Mouse (Mus musculus): Measurements from ENCODE around the gene Pik3r5. TPM values are rescaled to one million over a fixed set of nuclear protein-coding genes. Genes with fewer than 3 reads are reported as not detected.

Pik3r5 gene
- polyA plus RNA-seq, 1 experiment from 2014 or later = 0.81 TPM

GRCm38 (mm10) chr11:68480660-68481059 lies 48.7 kb downstream of the Pik3r5 start:
- Histone ChIP-seq H3K4me3 (no peak overlapping the region), H3K4me2 (replicated peaks) (no peak overlapping the region), H3K27me3 (no peaks in the 10 kb centered on the region), H3K9ac (no peak overlapping the region), H3K4me1 (no peaks in the 10 kb centered on the region; the same call in 1 of the 2 replicates), H3K27ac (no peak overlapping the region), H3K36me3 (no peaks in the 10 kb centered on the region), H3K9me3 (replicated peaks) (no peaks in the 10 kb centered on the region)
- no peak for ATAC-seq (ENCODE audit: low FRiP score)
- 93% methylated on average over 4 of the region's 4 CpGs for WGBS

DNA sequence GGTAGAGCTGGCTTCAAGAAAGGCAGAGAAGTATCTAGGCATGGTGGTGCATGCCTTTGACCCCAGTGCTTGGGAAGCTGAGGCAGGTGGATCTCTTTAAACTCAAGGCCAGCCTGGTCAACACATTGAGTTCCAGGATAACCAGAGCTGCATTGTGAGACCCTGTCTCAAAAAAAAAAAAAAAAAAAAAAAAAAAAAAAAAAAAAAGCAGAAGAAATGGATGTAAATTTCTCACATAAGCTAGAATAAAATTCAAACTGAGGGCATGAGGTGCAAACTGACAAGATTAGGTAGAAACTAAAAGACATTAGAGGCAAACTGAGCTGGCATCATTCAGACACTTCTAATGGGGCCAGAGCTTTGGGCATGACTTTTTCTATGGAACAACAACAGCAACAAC lies 50.1 kb downstream of the Pik3r5 start:
- Histone ChIP-seq H3K27ac (no peak overlapping the region), H3K4me2 (replicated peaks) (no peak overlapping the region), H3K4me3 (no peak overlapping the region), H3K9ac (no peak overlapping the region), H3K36me3 (no peaks in the 10 kb centered on the region), H3K9me3 (replicated peaks) (no peaks in the 10 kb centered on the region), H3K4me1 (no peaks in the 10 kb centered on the region; the same call in 1 of the 2 replicates), H3K27me3 (no peaks in the 10 kb centered on the region)
- no peak for ATAC-seq (ENCODE audit: low FRiP score)

DNA sequence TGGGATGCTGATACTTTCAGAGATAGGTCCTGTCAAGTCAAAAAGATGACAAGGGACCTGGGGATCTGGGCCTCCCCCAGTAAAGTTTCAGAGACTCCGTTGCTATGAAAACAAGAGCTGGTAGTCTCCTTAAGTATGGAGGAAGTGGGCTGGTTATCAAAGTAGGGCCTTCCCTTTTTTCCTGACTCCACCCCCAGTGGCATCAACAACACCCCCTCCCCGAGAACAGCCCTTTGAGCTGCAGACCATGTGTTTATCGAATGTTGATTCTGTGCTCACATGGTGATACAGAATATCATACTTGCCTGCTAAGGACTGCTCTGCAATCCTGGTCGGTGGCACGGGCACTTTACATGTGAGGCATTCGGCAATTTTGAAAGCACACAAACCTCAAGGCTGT lies 51.3 kb downstream of the Pik3r5 start:
- no peak for ATAC-seq (ENCODE audit: low FRiP score)
- Histone ChIP-seq H3K36me3 (no peaks in the 10 kb centered on the region), H3K9ac (no peak overlapping the region), H3K4me3 (no peak overlapping the region), H3K9me3 (replicated peaks) (no peaks in the 10 kb centered on the region), H3K4me1 (no peaks in the 10 kb centered on the region; the same call in 1 of the 2 replicates), H3K4me2 (replicated peaks) (no peak overlapping the region), H3K27ac (no peak overlapping the region), H3K27me3 (no peaks in the 10 kb centered on the region)
- 82% methylated on average over 6 of the region's 6 CpGs for WGBS

- ATAC-seq (ENCODE audit: low FRiP score) = no peak
- Histone ChIP-seq H3K4me3 (no peak overlapping the region), H3K4me2 (replicated peaks) (no peak overlapping the region), H3K36me3 (no peaks in the 10 kb centered on the region), H3K27me3 (no peaks in the 10 kb centered on the region), H3K9ac (no peak overlapping the region), H3K4me1 (peaks cover 6% of the 10 kb centered on the region), H3K27ac (no peak overlapping the region), H3K9me3 (replicated peaks) (no peaks in the 10 kb centered on the region)
- 78% methylated on average over 3 of the region's 3 CpGs for WGBS
Observed at GRCm38 (mm10) chr11:68484431-68484830, 52.5 kb downstream of the Pik3r5 start.

DNA sequence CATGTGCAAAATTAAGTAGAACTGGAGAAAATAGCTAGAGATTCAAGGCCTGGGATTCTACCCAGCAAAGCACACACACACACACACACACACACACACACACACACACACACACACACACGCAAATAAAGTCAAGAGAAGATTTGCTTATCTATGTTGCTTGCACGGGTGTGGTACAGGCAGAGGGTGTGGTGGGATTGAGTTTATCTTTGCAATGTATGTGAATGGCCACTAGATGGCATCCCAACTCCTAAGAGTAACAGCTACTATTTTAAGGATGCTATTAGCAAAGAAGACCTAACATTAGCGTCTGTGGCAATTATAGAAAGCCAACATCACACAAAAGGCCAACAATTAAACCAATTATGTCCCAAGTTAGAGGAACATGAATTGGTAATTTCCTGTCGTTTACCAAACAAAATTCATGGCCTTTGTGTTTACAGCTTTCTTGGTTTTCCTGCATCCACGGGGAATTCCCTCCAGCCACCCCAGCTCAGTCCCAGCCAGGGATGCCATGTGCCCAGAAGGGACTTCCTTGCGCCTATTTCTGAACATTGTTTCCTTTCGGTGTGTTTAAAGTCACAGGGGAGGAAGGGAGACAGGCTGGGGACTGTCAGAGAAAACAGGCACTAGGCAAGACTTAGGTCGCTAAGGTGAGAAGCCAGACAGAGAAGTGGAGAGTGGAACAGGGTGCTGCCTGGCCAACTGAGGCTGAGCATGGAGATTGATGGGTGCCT lies 53.5 kb downstream of the Pik3r5 start:
- Histone ChIP-seq H3K36me3 (no peaks in the 10 kb centered on the region), H3K4me2 (replicated peaks) (no peak overlapping the region), H3K27ac (no peak overlapping the region), H3K27me3 (no peaks in the 10 kb centered on the region), H3K4me3 (no peak overlapping the region), H3K9ac (no peak overlapping the region), H3K4me1 (peaks cover 6% of the 10 kb centered on the region), H3K9me3 (replicated peaks) (no peaks in the 10 kb centered on the region)
- WGBS = 40% methylated on average over 8 of the region's 8 CpGs
- no peak for ATAC-seq (ENCODE audit: low FRiP score)

GRCm38 (mm10) chr11:68486093-68486492 lies 54.2 kb downstream of the Pik3r5 start:
- H3K4me1 ChIP-seq = peaks cover 6% of the 10 kb centered on the region
- H3K9me3 ChIP-seq (replicated peaks) = no peaks in the 10 kb centered on the region
- H3K36me3 ChIP-seq = no peaks in the 10 kb centered on the region
- no peak overlapping the region for H3K4me2 ChIP-seq (replicated peaks)
- no peak overlapping the region for H3K9ac ChIP-seq
- H3K27me3 ChIP-seq = no peaks in the 10 kb centered on the region
- H3K4me3 ChIP-seq = no peak overlapping the region
- no peak overlapping the region for H3K27ac ChIP-seq
- ATAC-seq (ENCODE audit: low FRiP score) = no peak
- WGBS = 85% methylated on average over 3 of the region's 3 CpGs

DNA sequence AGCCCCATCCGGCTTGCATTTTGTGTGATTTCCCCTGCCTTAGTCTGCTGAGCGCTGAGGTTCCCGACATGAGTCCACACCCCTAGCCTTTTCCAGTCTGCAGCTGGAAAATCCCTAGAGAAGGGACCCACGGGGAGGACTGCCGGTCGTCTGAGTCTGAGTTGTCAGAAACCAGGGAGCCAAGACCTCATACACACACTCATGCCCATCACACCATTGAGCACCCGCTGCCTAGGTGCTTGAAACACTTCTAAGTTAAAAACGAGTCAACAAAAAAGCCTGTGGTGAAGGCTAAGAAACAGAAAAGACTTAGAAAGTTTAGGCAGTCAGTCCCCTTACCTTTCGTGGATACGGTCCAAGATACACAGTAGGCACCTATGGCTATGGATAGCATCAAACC lies 55.8 kb downstream of the Pik3r5 start:
- no peak overlapping the region for H3K27ac ChIP-seq
- H3K27me3 ChIP-seq = no peaks in the 10 kb centered on the region
- H3K9me3 ChIP-seq (replicated peaks) = no peaks in the 10 kb centered on the region
- no peak for ATAC-seq (ENCODE audit: low FRiP score)
- WGBS = 92% methylated on average over 10 of the region's 10 CpGs
- no peaks in the 10 kb centered on the region for H3K36me3 ChIP-seq
- peaks cover 6% of the 10 kb centered on the region for H3K4me1 ChIP-seq
- H3K9ac ChIP-seq = no peak overlapping the region
- H3K4me3 ChIP-seq = no peak overlapping the region
- no peak overlapping the region for H3K4me2 ChIP-seq (replicated peaks)

- Histone ChIP-seq H3K27me3 (no peaks in the 10 kb centered on the region), H3K9ac (no peak overlapping the region), H3K4me3 (no peak overlapping the region), H3K4me2 (replicated peaks) (no peak overlapping the region), H3K9me3 (replicated peaks) (no peaks in the 10 kb centered on the region), H3K36me3 (no peaks in the 10 kb centered on the region), H3K27ac (no peak overlapping the region), H3K4me1 (peaks cover 6% of the 10 kb centered on the region)
- WGBS = 72% methylated on average over 6 of the region's 6 CpGs
- no peak for ATAC-seq (ENCODE audit: low FRiP score)
Observed at GRCm38 (mm10) chr11:68488256-68488824, 56.4 kb downstream of the Pik3r5 start.

DNA sequence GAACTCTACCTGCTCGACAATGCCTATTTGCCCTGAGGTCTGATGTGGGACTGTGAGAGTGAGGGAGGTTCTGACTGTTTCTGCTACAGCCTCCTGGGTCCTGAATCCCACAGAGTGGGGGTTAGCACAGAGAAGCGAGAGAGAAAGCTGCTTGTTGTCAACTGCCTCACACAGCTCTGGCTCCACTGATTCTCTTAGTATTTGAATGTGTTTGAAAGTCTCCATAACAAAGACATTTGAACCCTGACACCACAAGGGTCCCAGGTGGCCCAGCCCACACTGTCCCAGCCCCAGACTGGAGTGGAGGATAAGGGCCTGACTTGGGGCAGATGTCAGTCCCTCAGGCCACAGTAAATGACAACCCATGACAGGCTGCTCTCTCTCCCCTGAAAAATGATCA lies 57.3 kb downstream of the Pik3r5 start:
- Histone ChIP-seq H3K4me2 (replicated peaks) (no peak overlapping the region), H3K9ac (no peak overlapping the region), H3K4me3 (no peak overlapping the region), H3K9me3 (replicated peaks) (no peaks in the 10 kb centered on the region), H3K27me3 (no peaks in the 10 kb centered on the region), H3K36me3 (no peaks in the 10 kb centered on the region), H3K4me1 (peaks cover 6% of the 10 kb centered on the region), H3K27ac (no peak overlapping the region)
- ATAC-seq (ENCODE audit: low FRiP score) = no peak
- WGBS = 15% methylated on average over 2 of the region's 2 CpGs

- Histone ChIP-seq H3K27me3 (no peaks in the 10 kb centered on the region), H3K4me3 (no peak overlapping the region), H3K9ac (no peak overlapping the region), H3K36me3 (no peaks in the 10 kb centered on the region), H3K9me3 (replicated peaks) (no peaks in the 10 kb centered on the region), H3K27ac (no peak overlapping the region), H3K4me1 (peaks cover 6% of the 10 kb centered on the region), H3K4me2 (replicated peaks) (no peak overlapping the region)
- WGBS = 91% methylated on average over 11 of the region's 11 CpGs
- no peak for ATAC-seq (ENCODE audit: low FRiP score)
Observed at GRCm38 (mm10) chr11:68492592-68492991, 60.7 kb downstream of the Pik3r5 start.

GRCm38 (mm10) chr11:68493760-68494159 lies 61.8 kb downstream of the Pik3r5 start:
- no peaks in the 10 kb centered on the region for H3K27me3 ChIP-seq
- WGBS = 83% methylated on average over 5 of the region's 5 CpGs

GRCm38 (mm10) chr11:68497081-68497480 lies 65.2 kb downstream of the Pik3r5 start:
- Histone ChIP-seq H3K9me3 (replicated peaks) (no peaks in the 10 kb centered on the region), H3K4me2 (replicated peaks) (no peak overlapping the region), H3K4me3 (no peak overlapping the region), H3K27me3 (no peaks in the 10 kb centered on the region), H3K27ac (no peak overlapping the region), H3K4me1 (0 out of 2 replicates have a peak, but pooled peaks cover 5% of the 10 kb centered on the region), H3K36me3 (no peaks in the 10 kb centered on the region), H3K9ac (no peak overlapping the region)
- ATAC-seq (ENCODE audit: low FRiP score) = no peak
- 81% methylated on average over 6 of the region's 6 CpGs for WGBS

More at GRCm38 (mm10) chr11:68493760-68494159, 61.8 kb downstream of the Pik3r5 start:
- Histone ChIP-seq H3K27ac (no peak overlapping the region), H3K4me3 (no peak overlapping the region), H3K4me2 (replicated peaks) (no peak overlapping the region), H3K36me3 (no peaks in the 10 kb centered on the region), H3K4me1 (peaks cover 6% of the 10 kb centered on the region), H3K9me3 (replicated peaks) (no peaks in the 10 kb centered on the region), H3K9ac (no peak overlapping the region)
- ATAC-seq (ENCODE audit: low FRiP score) = no peak

DNA sequence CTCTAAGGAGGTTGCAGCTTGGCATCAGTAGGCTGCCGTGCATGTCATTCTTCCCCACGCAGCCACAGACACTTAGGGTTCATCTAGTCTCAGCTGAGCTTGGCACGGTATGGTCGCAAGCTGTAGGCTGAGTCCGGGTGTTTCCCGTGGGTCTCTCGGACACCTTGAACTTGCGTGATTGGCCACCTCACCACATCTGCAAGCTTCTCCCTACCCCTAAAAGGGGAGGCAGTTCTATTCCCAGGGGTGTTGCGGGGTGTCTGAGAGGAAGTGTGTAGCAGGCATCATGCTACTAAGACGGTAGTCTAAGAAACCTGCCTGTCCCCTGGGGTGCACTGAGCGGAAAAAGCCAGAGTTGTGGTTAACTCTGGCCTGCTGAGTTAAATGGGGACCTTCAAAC lies 66.6 kb downstream of the Pik3r5 start:
- Histone ChIP-seq H3K27me3 (no peaks in the 10 kb centered on the region), H3K9me3 (replicated peaks) (no peaks in the 10 kb centered on the region), H3K4me1 (0 out of 2 replicates have a peak, but pooled peaks cover 5% of the 10 kb centered on the region), H3K4me3 (no peak overlapping the region), H3K9ac (no peak overlapping the region), H3K4me2 (replicated peaks) (no peak overlapping the region), H3K27ac (no peak overlapping the region), H3K36me3 (no peaks in the 10 kb centered on the region)
- no peak for ATAC-seq (ENCODE audit: low FRiP score)
- WGBS = 84% methylated on average over 11 of the region's 11 CpGs

Measured in hindbrain, embryonic 12.5 days (tissue).